Mouse (Mus musculus) thymus, adult 2 months (tissue): ENCODE data around the gene Exph5.

Source experiments
- CTCF ChIP-seq: fragments of 200-500 bp; IDR thresholded peaks from 2 replicates; pipeline ENCODE4 v1.5.1; 2012; ENCODE audit warnings: mild to moderate bottlenecking, control low read depth, low read length, moderate library complexity, borderline replicate concordance; ENCODE audit not compliant: control insufficient read depth, poor library complexity, insufficient read depth; ENCODE audit errors: extremely low read depth
- POLR2A ChIP-seq: fragments of 200-500 bp; IDR thresholded peaks from 2 replicates; pipeline ENCODE4 v1.6.1; 2012; ENCODE audit warnings: mild to moderate bottlenecking, low read length, control low read depth, moderate library complexity; ENCODE audit not compliant: control insufficient read depth, poor library complexity, insufficient read depth; ENCODE audit errors: extremely low read depth

GRCm38 (mm10) chr9:53272207-53272606, 29.3 kb upstream of the Exph5 start:
- TF ChIP-seq CTCF (no peak), POLR2A (no peak)
